In the genomic region with DNA sequence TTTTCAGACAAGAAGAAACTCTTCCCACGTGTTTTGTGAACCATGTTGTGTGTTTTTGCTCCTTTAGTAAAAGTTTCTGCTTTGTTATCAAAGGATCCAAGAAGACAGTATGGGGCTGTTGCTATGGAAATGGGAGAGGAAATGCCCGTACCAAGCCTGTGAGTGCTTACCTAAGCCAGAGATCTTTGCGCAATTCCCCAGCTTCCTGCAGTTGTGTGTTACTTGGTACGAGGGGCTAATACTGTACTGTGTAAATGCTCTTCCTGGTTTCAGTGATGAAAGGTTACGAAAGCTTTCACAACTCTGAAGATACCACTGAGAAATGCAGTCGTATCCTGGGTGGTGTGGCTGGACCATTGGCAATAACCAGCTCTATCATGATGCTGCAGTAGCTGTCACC, we compare ENCODE assay signal across 15 mouse cellular contexts.
DNase-seq lines count a peak whose midpoint lies in the region; ATAC-seq and TF ChIP-seq lines count a peak whose summit lies in the region.
"Had no signal": no experiment of that assay in that cellular context is flagged by ENCODE, and none has a peak within 500 bp of the region (broad histone marks: within the 10 kb centered on the region; RNA-seq: fewer than 3 reads in every experiment).

No protein-coding gene starts in this region.

- peaks cover 2% of the 10 kb centered on the region; the same call in 1 of the 2 replicates for H3K4me1 ChIP-seq in lung, adult 2 months (ENCODE audit: control insufficient read depth, insufficient read depth, low read length)
- peaks cover 15% of the 10 kb centered on the region for H3K4me1 ChIP-seq in liver, embryonic 12.5 days
- H3K4me1 ChIP-seq in forebrain, embryonic 15.5 days, result no peaks in the 10 kb centered on the region
- H3K4me1 ChIP-seq: forebrain, embryonic 13.5 days had no signal

- no peak for TF ChIP-seq CTCF in lung, adult 2 months (IDR thresholded peaks at IDR 0.05; ENCODE audit: insufficient read depth, low read length)

- no peak overlapping the region for H3K9ac ChIP-seq in liver, embryonic 12.5 days
- no peak overlapping the region for H3K9ac ChIP-seq in forebrain, embryonic 15.5 days (replicated peaks)
- H3K9ac ChIP-seq: forebrain, embryonic 13.5 days had no signal

- H3K36me3 ChIP-seq in liver, embryonic 12.5 days, result no peaks in the 10 kb centered on the region
- no peaks in the 10 kb centered on the region for H3K36me3 ChIP-seq in forebrain, embryonic 15.5 days

- DNase-seq in lung, postnatal 25 days (ENCODE audit: low spot score), result peak; percentile 35
- DNase-seq in lung, adult 2 months, result no peak
- peak; percentile 35 for DNase-seq in brain, adult 2 months (ENCODE audit: low read depth, low spot score)
- peak; percentile 22 for DNase-seq in naive thymus-derived CD4-positive, alpha-beta T cell, adult 2 months (ENCODE audit: low read depth)
- DNase-seq in heart, adult 9 months (ENCODE audit: low spot score in 2 of 2), result no peak
- DNase-seq in left cerebral cortex, adult 11 months (ENCODE audit: low spot score), result no peak
- DNase-seq: cerebellum, adult 11-12 months; heart, postnatal 36 days; thymus, adult 18-20 months had no signal

- no peaks in the 10 kb centered on the region for H3K9me3 ChIP-seq in liver, embryonic 12.5 days (replicated peaks)
- no peaks in the 10 kb centered on the region for H3K9me3 ChIP-seq in forebrain, embryonic 15.5 days
- H3K9me3 ChIP-seq: forebrain, embryonic 13.5 days had no signal

- H3K4me2 ChIP-seq in liver, embryonic 12.5 days, result no peak overlapping the region
- no peak overlapping the region for H3K4me2 ChIP-seq in forebrain, embryonic 15.5 days (replicated peaks)
- H3K4me2 ChIP-seq: forebrain, embryonic 13.5 days had no signal

- 32% methylated on average over 6 of the region's 6 CpGs for WGBS in lung, adult 2 months
- WGBS in liver, embryonic 12.5 days (ENCODE audit: insufficient replicate concordance), result 27% methylated on average over 6 of the region's 6 CpGs
- 70% methylated on average over 6 of the region's 6 CpGs for WGBS in forebrain, embryonic 15.5 days

- peak; percentile 54; the same call in 1 of the 2 replicates for ATAC-seq in liver, embryonic 12.5 days
- ATAC-seq in forebrain, embryonic 15.5 days (replicated peaks), result no peak
- ATAC-seq: activated CD4-positive, CD25-positive, alpha-beta regulatory T cell, adult 4 months; forebrain, embryonic 13.5 days had no signal

- TF ChIP-seq POLR2A in lung, adult 2 months (IDR thresholded peaks at IDR 0.05; ENCODE audit: borderline replicate concordance, extremely low read depth, low read depth, low read length), result no peak

- no peak overlapping the region for H3K27ac ChIP-seq in liver, embryonic 12.5 days
- H3K27ac ChIP-seq in forebrain, embryonic 15.5 days (replicated peaks), result no peak overlapping the region
- H3K27ac ChIP-seq: forebrain, embryonic 13.5 days had no signal

- H3K4me3 ChIP-seq in lung, adult 2 months (replicated peaks; ENCODE audit: extremely low read depth, low read depth, low read length), result no peak overlapping the region
- H3K4me3 ChIP-seq in liver, embryonic 12.5 days, result no peak overlapping the region
- no peak overlapping the region for H3K4me3 ChIP-seq in forebrain, embryonic 15.5 days
- H3K4me3 ChIP-seq: forebrain, embryonic 13.5 days; megakaryocyte, embryonic 14.5 days; myocyte had no signal

- no peaks in the 10 kb centered on the region for H3K27me3 ChIP-seq in liver, embryonic 12.5 days (replicated peaks)
- H3K27me3 ChIP-seq in forebrain, embryonic 15.5 days, result no peaks in the 10 kb centered on the region
- H3K27me3 ChIP-seq: forebrain, embryonic 13.5 days; megakaryocyte, embryonic 14.5 days had no signal

Comparison
In these comparisons a context has a peak if more than half of its experiments do, and no peak if none do; other contexts are left out.
1. DNase-seq: peak in lung, postnatal 25 days (single experiment), brain, adult 2 months (single experiment) and naive thymus-derived CD4-positive, alpha-beta T cell, adult 2 months (single experiment); none in lung, adult 2 months (single experiment), heart, adult 9 months (0 of 2) and left cerebral cortex, adult 11 months (single experiment).